Mouse (Mus musculus): ENCODE data around the gene Lnx1. TPM values are rescaled to one million over a fixed set of nuclear protein-coding genes. Genes with fewer than 3 reads are reported as not detected.

The Lnx1 gene
- total and polyA plus RNA-seq, 2 experiments from 2014 or later, result 17.8 to 32.0 TPM

DNA sequence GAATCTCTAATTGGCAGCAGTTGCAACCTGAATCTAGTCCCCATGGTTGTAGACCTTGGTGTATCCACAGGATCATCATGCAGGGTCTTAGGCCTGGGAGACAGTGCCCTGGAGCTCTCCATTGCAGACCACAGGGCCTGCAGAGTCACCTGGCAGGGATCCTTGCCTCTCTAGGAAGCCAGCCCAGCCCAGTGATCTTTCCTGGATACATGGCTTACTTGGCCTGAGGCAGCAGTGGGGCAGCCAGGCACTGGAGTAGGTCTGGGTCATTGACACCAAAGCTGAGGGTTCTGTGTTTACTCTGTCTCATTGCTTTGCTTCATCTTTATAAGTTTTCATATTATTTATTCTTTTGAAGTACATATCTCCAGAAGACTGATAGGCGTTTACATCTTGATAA lies 141.6 kb downstream of the Lnx1 start:
- no peak for DNase-seq (ENCODE audit: low spot score)
- Histone ChIP-seq H3K4me1 (ENCODE audit: insufficient read depth, low read length) (no peaks in the 10 kb centered on the region), H3K9me3 (ENCODE audit: low read length) (no peaks in the 10 kb centered on the region), H3K4me3 (ENCODE audit: low read length) (no peak overlapping the region), H3K9ac (replicated peaks; ENCODE audit: low read length) (no peak overlapping the region), H3K27me3 (ENCODE audit: insufficient read depth, low read length) (no peaks in the 10 kb centered on the region), H3K27ac (no peak overlapping the region), H3K4me2 (ENCODE audit: low read depth, low read length) (no peak overlapping the region), H3K36me3 (ENCODE audit: insufficient read depth, low read length) (peaks cover 23% of the 10 kb centered on the region)
- TF ChIP-seq CTCF (IDR thresholded peaks at IDR 0.05; ENCODE audit: low read depth), result no peak
- ATAC-seq, result no peak
- WGBS, result 94% methylated on average over 1 of the region's 1 CpGs

DNA sequence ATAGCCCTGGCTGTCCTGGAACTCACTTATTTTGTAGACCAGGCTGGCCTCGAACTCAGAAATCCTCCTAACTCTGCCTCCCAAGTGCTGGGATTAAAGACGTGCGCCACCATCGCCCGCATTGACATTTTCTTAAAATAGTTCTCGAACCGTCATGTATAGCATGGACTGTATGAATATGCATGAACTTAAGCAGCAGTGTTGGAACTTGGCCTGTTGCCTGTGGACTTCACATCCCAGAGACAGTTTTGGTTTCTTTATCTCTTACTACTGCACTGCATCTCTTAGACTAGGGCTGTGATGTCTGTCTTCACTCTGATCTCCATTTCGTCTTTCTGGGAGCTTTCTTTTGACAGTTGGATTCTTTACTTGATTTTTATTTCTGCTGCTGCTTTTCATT lies 153.1 kb downstream of the Lnx1 start:
- no peak for DNase-seq (ENCODE audit: low spot score)
- WGBS, result 64% methylated on average over 8 of the region's 8 CpGs
- H3K27ac ChIP-seq, result no peak overlapping the region
- no peak overlapping the region for H3K9ac ChIP-seq (replicated peaks; ENCODE audit: low read length)
- H3K4me2 ChIP-seq (ENCODE audit: low read depth, low read length), result no peak overlapping the region
- H3K27me3 ChIP-seq (ENCODE audit: insufficient read depth, low read length), result no peaks in the 10 kb centered on the region
- no peak for ATAC-seq
- H3K9me3 ChIP-seq (ENCODE audit: low read length), result no peaks in the 10 kb centered on the region
- H3K4me1 ChIP-seq (ENCODE audit: insufficient read depth, low read length), result no peaks in the 10 kb centered on the region
- H3K4me3 ChIP-seq (ENCODE audit: low read length), result no peak overlapping the region
- TF ChIP-seq CTCF (IDR thresholded peaks at IDR 0.05; ENCODE audit: low read depth), result no peak
- peaks cover 36% of the 10 kb centered on the region for H3K36me3 ChIP-seq (ENCODE audit: insufficient read depth, low read length)

DNA sequence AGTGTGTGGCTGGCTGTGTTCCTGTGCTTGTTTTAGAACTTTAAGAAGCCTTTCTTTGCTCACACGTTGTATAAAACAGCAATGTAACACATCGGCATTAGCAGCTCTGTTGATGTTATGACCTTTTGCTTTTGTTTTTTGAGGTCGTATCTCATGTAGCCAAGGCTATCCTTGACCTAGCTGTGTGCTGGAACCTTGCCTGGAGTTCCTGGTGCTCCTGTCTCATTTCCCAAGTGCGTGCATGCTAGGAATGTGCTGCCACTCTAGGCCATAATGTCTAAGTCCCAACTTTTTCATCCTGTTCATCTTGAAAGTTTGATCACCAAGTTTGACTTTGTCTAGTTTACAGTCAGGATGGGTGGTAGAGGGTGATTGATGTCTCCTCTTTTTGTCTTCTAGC lies 157.1 kb downstream of the Lnx1 start:
- Histone ChIP-seq H3K27ac (no peak overlapping the region), H3K9me3 (ENCODE audit: low read length) (no peaks in the 10 kb centered on the region), H3K4me3 (ENCODE audit: low read length) (no peak overlapping the region), H3K4me2 (ENCODE audit: low read depth, low read length) (no peak overlapping the region), H3K4me1 (ENCODE audit: insufficient read depth, low read length) (no peaks in the 10 kb centered on the region), H3K27me3 (ENCODE audit: insufficient read depth, low read length) (no peaks in the 10 kb centered on the region), H3K9ac (replicated peaks; ENCODE audit: low read length) (no peak overlapping the region), H3K36me3 (ENCODE audit: insufficient read depth, low read length) (peaks cover 37% of the 10 kb centered on the region)
- ATAC-seq (no peak), DNase-seq (ENCODE audit: low spot score) (no peak)
- 92% methylated on average over 4 of the region's 4 CpGs for WGBS
- no peak for TF ChIP-seq CTCF (IDR thresholded peaks at IDR 0.05; ENCODE audit: low read depth)

Other genes starting within 250 kb of the Lnx1 start
- gene Scfd2, start 171.2 kb downstream of the Lnx1 start, total RNA-seq (2014; rRNA removed), result 29.7 and 35.1 TPM in 2 replicates
- 17.3 and 18.9 TPM in 2 replicates for gene Scfd2, start 171.2 kb downstream of the Lnx1 start, polyA plus RNA-seq (2015; fragmentation: Nextera tagmentation; extraction: Ambion mirVana)
- gene Fip1l1, start 167.5 kb downstream of the Lnx1 start, total RNA-seq (2014; rRNA removed), result 34.8 and 47.4 TPM in 2 replicates
- 66.2 and 67.7 TPM in 2 replicates for gene Fip1l1, start 167.5 kb downstream of the Lnx1 start, polyA plus RNA-seq (2015; fragmentation: Nextera tagmentation; extraction: Ambion mirVana)